Mouse (Mus musculus) heart, adult 9 months (tissue): ENCODE measurements around the gene Ctse.

Experiments
- DNase-seq, 2 experiments: peaks; one replicate each; pipeline ENCODE4 v3.0.0; 2022; ENCODE audit warnings: low spot score in 2 of 2

Ctse gene

GRCm38 (mm10) chr1:131652670-131653443 lies 14.8 kb downstream of the Ctse start:
- no peak for DNase-seq

GRCm38 (mm10) chr1:131655601-131656000 lies 17.5 kb downstream of the Ctse start:
- DNase-seq, result no peak

GRCm38 (mm10) chr1:131657945-131658354 lies 19.8 kb downstream of the Ctse start:
- peak; percentile 76 to 85 for DNase-seq

- DNase-seq, result no peak
Observed at GRCm38 (mm10) chr1:131659512-131660085, 21.5 kb downstream of the Ctse start.

- no peak for DNase-seq
Observed at GRCm38 (mm10) chr1:131660266-131660665, 22.2 kb downstream of the Ctse start.

- no peak for DNase-seq
Observed at GRCm38 (mm10) chr1:131660716-131661472, 22.8 kb downstream of the Ctse start.

- no peak for DNase-seq
Observed at GRCm38 (mm10) chr1:131661749-131662148, 23.6 kb downstream of the Ctse start.

GRCm38 (mm10) chr1:131663286-131663995 lies 25.3 kb downstream of the Ctse start:
- no peak for DNase-seq

- no peak for DNase-seq
Observed at GRCm38 (mm10) chr1:131664136-131664535, 26.0 kb downstream of the Ctse start.

- DNase-seq, result no peak
Observed at GRCm38 (mm10) chr1:131665886-131666285, 27.8 kb downstream of the Ctse start.

- no peak for DNase-seq
Observed at GRCm38 (mm10) chr1:131671113-131671512, 33.0 kb downstream of the Ctse start.

- no peak for DNase-seq
Observed at GRCm38 (mm10) chr1:131672361-131672760, 34.3 kb downstream of the Ctse start.

- no peak for DNase-seq
Observed at GRCm38 (mm10) chr1:131679644-131680043, 41.5 kb downstream of the Ctse start.

- no peak for DNase-seq
Observed at GRCm38 (mm10) chr1:131687739-131688138, 49.6 kb downstream of the Ctse start.

- DNase-seq, result peak; percentile 65 to 79
Observed at GRCm38 (mm10) chr1:131688475-131688874, 50.4 kb downstream of the Ctse start, which contains the start of gene Rab7b. Gene Rab7b (plus strand): TSS chr1:131688695.

GRCm38 (mm10) chr1:131689016-131689415 lies 50.9 kb downstream of the Ctse start:
- DNase-seq, result no peak

GRCm38 (mm10) chr1:131689899-131690298 lies 51.8 kb downstream of the Ctse start:
- peak in 1 of 2 experiments; percentile 13 for DNase-seq

- DNase-seq, result peak; percentile 81 to 84
Observed at GRCm38 (mm10) chr1:131690435-131690834, 52.3 kb downstream of the Ctse start.

GRCm38 (mm10) chr1:131691356-131691755 lies 53.2 kb downstream of the Ctse start:
- DNase-seq, result peak; percentile 36 to 63

- no peak for DNase-seq
Observed at GRCm38 (mm10) chr1:131695308-131695707, 57.2 kb downstream of the Ctse start.

GRCm38 (mm10) chr1:131696325-131696724 lies 58.2 kb downstream of the Ctse start:
- DNase-seq, result peak in 1 of 2 experiments; percentile 12

GRCm38 (mm10) chr1:131698770-131699169 lies 60.7 kb downstream of the Ctse start:
- no peak for DNase-seq
